Mouse (Mus musculus): ENCODE data around the gene Sash1.
A peak's percentile ranks its signal among the peaks of the same experiment; 100 is the strongest.

Gene Sash1

GRCm38 (mm10) chr10:8792412-8792811 is 93.5 kb downstream of the Sash1 start:
- peak; percentile 80 for DNase-seq (ENCODE audit: low spot score)

- no peak for DNase-seq (ENCODE audit: low spot score)
Measured at GRCm38 (mm10) chr10:8789096-8789495, 96.8 kb downstream of the Sash1 start.

GRCm38 (mm10) chr10:8787221-8787620 is 98.6 kb downstream of the Sash1 start:
- no peak for DNase-seq (ENCODE audit: low spot score)

- peak; percentile 76 for DNase-seq (ENCODE audit: low spot score)
Measured at GRCm38 (mm10) chr10:8785451-8786145, 100.3 kb downstream of the Sash1 start.

- DNase-seq (ENCODE audit: low spot score): no peak
Measured at GRCm38 (mm10) chr10:8781876-8782372, 103.9 kb downstream of the Sash1 start.

GRCm38 (mm10) chr10:8779842-8780241 is 106.0 kb downstream of the Sash1 start:
- no peak for DNase-seq (ENCODE audit: low spot score)

GRCm38 (mm10) chr10:8778845-8779244 is 107.0 kb downstream of the Sash1 start:
- DNase-seq (ENCODE audit: low spot score): no peak

- no peak for DNase-seq (ENCODE audit: low spot score)
Measured at GRCm38 (mm10) chr10:8777552-8778253, 108.2 kb downstream of the Sash1 start.

- no peak for DNase-seq (ENCODE audit: low spot score)
Measured at GRCm38 (mm10) chr10:8776791-8777190, 109.1 kb downstream of the Sash1 start.

GRCm38 (mm10) chr10:8775794-8776193 is 110.1 kb downstream of the Sash1 start:
- no peak for DNase-seq (ENCODE audit: low spot score)

- DNase-seq (ENCODE audit: low spot score): no peak
Measured at GRCm38 (mm10) chr10:8772464-8773209, 113.2 kb downstream of the Sash1 start.

- DNase-seq (ENCODE audit: low spot score): no peak
Measured at GRCm38 (mm10) chr10:8770931-8771653, 114.8 kb downstream of the Sash1 start.

- DNase-seq (ENCODE audit: low spot score): no peak
Measured at GRCm38 (mm10) chr10:8768654-8769053, 117.2 kb downstream of the Sash1 start.

- no peak for DNase-seq (ENCODE audit: low spot score)
Measured at GRCm38 (mm10) chr10:8767381-8767780, 118.5 kb downstream of the Sash1 start.

- peak; percentile 74 for DNase-seq (ENCODE audit: low spot score)
Measured at GRCm38 (mm10) chr10:8765922-8766522, 119.8 kb downstream of the Sash1 start.

- peak; percentile 63 for DNase-seq (ENCODE audit: low spot score)
Measured at GRCm38 (mm10) chr10:8762771-8763170, 123.1 kb downstream of the Sash1 start.

GRCm38 (mm10) chr10:8762209-8762701 is 123.6 kb downstream of the Sash1 start:
- DNase-seq (ENCODE audit: low spot score): peak; percentile 92

GRCm38 (mm10) chr10:8761656-8762055 is 124.2 kb downstream of the Sash1 start:
- DNase-seq (ENCODE audit: low spot score): no peak

GRCm38 (mm10) chr10:8760598-8760997 is 125.3 kb downstream of the Sash1 start:
- peak; percentile 75 for DNase-seq (ENCODE audit: low spot score)

- DNase-seq (ENCODE audit: low spot score): no peak
Measured at GRCm38 (mm10) chr10:8759228-8759627, 126.6 kb downstream of the Sash1 start.

GRCm38 (mm10) chr10:8757429-8757931 is 128.4 kb downstream of the Sash1 start:
- peak; percentile 45 for DNase-seq (ENCODE audit: low spot score)
